Mouse (Mus musculus): Measurements from ENCODE around the gene Prr23a1. TPM values are rescaled to one million over a fixed set of nuclear protein-coding genes. Genes with fewer than 3 reads are reported as not detected.

The Prr23a1 gene
- total RNA-seq (2023) = not detected

GRCm38 (mm10) chr9:98842117-98842516 lies at the start of gene Prr23a1:
Gene Prr23a1 (plus strand): TSS chr9:98842503.

GRCm38 (mm10) chr9:98856210-98856609 lies 13.9 kb downstream of the Prr23a1 start, which contains the start of gene Prr23a2:
Gene Prr23a2 (plus strand): TSS chr9:98856494.

GRCm38 (mm10) chr9:98864571-98864970 lies 22.3 kb downstream of the Prr23a1 start, which contains the start of gene Prr23a3:
Gene Prr23a3 (plus strand): TSS chr9:98864767.

Other genes with a start within 250 kb of the Prr23a1 start
- gene Mrps22, start 240.8 kb upstream of the Prr23a1 start, total RNA-seq (2023) = 10 to 100 TPM; 18.2 to 21.6 TPM
- gene Prr23a2, start 14.0 kb downstream of the Prr23a1 start, total RNA-seq (2023) = not detected
- not detected for gene Prr23a3, start 22.3 kb downstream of the Prr23a1 start, total RNA-seq (2023)
- gene 7420426K07Rik, start 60.6 kb downstream of the Prr23a1 start, total RNA-seq (2023) = not detected
- not detected for gene Foxl2, start 112.8 kb downstream of the Prr23a1 start, total RNA-seq (2023)
- 10 to 100 TPM; 40.9 to 58.1 TPM for gene Faim, start 143.9 kb downstream of the Prr23a1 start, total RNA-seq (2023)
- gene Gm1123, start 193.2 kb downstream of the Prr23a1 start, total RNA-seq (2023) = under 1 TPM in 1 of 2 experiments, not detected in 1; 0.50 TPM

All from T-cell, adult 66 days (primary cell).